Mouse (Mus musculus) midbrain, embryonic 10.5 days (tissue): Measurements from ENCODE around the gene Nfkb2. TPM values are rescaled to one million over a fixed set of nuclear protein-coding genes. Genes with fewer than 3 reads are reported as not detected.

Experiments
- DNase-seq: peaks from one replicate; pipeline ENCODE4 v3.0.0-alpha.2; 2017; ENCODE audit warnings: low spot score
- H3K27ac ChIP-seq: fragments of 300-500 bp; sonication (generic); replicated peaks from 2 replicates; pipeline ENCODE4 v1.5.1; 2016; ENCODE audit warnings: mild to moderate bottlenecking
- H3K27me3 ChIP-seq: fragments of 300-500 bp; sonication (generic); 2 replicates; pipeline ENCODE4 v1.6.1; 2016; ENCODE audit warnings: low read depth, mild to moderate bottlenecking; ENCODE audit not compliant: poor library complexity, severe bottlenecking
- H3K36me3 ChIP-seq: fragments of 300-500 bp; sonication (generic); 2 replicates; pipeline ENCODE4 v1.6.1; 2016; ENCODE audit warnings: mild to moderate bottlenecking, moderate library complexity
- H3K4me1 ChIP-seq: fragments of 300-500 bp; sonication (generic); 2 replicates; pipeline ENCODE4 v1.6.1; 2016
- H3K4me3 ChIP-seq: fragments of 300-500 bp; sonication (generic); 2 replicates; pipeline ENCODE4 v1.5.1; 2016; ENCODE audit warnings: mild to moderate bottlenecking, moderate library complexity
- H3K9me3 ChIP-seq: fragments of 300-500 bp; sonication (generic); replicated peaks from 2 replicates; pipeline ENCODE4 v1.6.1; 2016; ENCODE audit warnings: mild to moderate bottlenecking
- WGBS: fragments of 180-500 bp; shearing (Covaris S2); methylation state at CpG from one replicate; pipeline ENCODE4 v1.1.7; 2016; 5-methylcytosine and 5-hydroxymethylcytosine counted together
- polyA plus RNA-seq: library from polyadenylated mRNA; unstranded; fragments of >200 nt; fragmentation: Nextera tagmentation; extraction: Ambion mirVana; gene quantifications from 2 replicates; pipeline ENCODE4 v1.2.1, GENCODE M21; 2016

Nfkb2 gene
- polyA plus RNA-seq, 1 experiment from 2014 or later: 5.6 TPM

DNA sequence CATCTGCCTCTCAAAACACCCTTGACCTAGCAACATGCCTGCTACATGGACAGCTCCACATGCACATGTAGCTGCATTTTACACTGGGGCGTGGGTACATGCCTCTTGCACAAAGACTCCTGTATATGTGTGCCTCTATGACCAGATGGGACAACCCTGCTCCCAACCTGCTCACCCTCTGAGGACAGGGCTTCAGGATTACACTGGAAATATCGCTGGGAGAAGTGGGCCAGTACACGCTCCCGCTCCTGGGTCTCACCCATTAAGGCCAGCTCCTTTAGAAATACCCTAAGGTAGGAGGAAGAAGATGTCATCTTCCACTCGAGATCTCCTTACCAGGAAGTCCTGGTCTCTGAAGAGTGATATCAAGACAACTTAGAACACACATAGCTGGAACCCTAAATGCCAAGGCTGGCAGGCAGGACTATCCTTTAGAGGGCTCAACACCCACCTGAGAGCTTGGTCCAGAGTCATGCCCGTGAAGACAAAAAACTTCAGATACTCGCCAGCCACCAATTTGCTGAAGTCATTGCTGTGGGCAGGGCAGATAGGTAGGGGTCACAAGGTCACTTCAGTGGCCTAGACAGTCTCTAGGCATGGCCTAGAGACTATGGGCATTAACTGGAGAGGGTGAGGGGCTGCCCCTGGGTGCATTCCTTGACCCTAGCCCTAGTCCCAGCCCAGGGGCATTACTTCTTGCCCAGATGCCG, 16.1 kb downstream of the Nfkb2 start:
- no peaks in the 10 kb centered on the region for H3K36me3 ChIP-seq
- peaks cover 100% of the 10 kb centered on the region for H3K27me3 ChIP-seq
- H3K9me3 ChIP-seq: no peaks in the 10 kb centered on the region
- no peak for DNase-seq
- peaks cover 69% of the 10 kb centered on the region for H3K4me1 ChIP-seq
- no peak overlapping the region for H3K4me3 ChIP-seq
- H3K27ac ChIP-seq: peak overlapping the region; percentile 39
- WGBS: 87% methylated on average over 8 of the region's 8 CpGs

DNA sequence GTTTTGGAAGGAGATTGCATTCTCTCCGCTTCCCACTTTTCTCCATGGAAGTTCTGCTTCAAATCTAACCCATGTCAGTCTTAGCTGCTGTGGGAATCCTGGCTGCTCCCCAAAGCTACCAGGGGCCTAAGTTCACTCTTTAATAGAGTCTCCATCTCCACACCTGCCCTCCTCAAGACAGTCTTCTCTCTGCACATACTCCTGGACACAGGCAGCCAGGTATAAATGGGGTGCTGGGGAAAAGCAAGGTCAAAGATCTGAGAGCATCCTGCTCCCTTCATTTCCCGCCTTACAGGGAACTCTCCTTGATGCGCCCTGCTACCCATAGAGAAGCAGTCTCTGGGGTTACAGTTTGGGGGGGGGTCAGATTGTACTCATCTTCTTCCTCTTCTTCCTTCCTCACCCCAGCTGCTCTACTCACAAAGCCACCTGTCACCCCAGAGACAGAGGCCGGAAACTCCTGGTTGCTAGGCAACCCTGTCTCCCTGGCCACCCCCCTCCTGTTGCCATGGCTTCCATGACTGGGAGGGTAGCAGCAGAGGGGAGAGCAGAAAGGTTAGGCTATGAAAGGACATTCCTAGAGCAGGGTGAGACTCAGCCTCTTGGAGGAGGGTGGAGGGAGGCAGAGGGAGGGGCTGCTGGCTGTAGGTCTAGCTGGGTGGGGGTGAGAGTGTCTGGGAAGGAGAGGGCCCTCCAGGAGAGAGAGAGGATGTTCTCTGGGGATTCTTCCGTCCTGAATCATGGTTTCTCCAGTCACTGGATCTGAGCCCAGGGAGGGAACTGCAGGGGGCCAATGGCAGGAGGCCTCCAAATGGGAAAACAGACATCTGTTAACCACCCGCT, 17.2 kb downstream of the Nfkb2 start:
- 22% methylated on average over 6 of the region's 6 CpGs for WGBS
- Histone ChIP-seq H3K4me3 (peak overlapping the region; percentile 34), H3K27me3 (peaks cover 100% of the 10 kb centered on the region), H3K4me1 (peaks cover 70% of the 10 kb centered on the region), H3K36me3 (no peaks in the 10 kb centered on the region), H3K9me3 (no peaks in the 10 kb centered on the region), H3K27ac (peak overlapping the region; percentile 84)
- peak; percentile 84 for DNase-seq

DNA sequence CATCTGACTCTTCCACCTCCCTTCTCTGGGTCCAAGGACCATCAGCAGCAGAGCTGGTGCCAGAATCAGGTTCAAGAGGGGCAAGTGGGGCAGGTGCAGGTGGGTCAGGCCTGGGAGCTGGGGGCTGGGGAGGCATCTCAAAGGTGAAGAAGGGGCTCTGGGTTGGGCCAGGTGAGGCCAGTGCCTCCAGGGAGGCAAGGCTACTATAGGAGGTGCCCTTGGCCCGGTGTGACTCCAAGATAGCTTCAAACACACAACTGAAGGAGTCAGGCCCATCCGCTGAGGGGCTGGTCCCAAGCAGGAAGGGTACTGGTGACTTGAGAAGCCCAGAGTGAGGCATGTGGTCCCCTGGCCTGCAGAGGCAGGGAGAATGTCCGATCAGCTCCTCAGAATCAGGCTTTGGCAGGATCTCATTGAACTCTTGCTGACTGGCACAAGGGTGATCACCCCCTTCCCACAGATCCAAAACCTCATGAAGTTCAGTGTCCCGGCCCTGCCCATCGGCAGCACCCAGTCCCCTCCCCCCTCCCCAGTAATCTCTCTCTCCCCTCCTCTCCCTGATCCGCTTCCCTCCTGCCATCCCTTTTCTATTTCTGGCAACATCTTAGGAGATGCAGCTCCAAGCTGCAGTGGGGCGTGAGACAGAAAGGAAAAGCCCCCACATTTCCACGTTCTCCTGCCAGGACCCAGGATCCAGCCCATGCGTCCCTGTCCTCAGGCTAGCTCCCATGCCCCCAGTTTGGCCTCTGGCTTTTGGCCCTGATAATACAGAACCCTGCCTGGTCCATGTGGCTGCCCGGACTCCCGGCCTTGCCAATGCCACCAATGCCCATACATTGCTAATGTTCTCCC, 18.2 kb downstream of the Nfkb2 start:
- H3K36me3 ChIP-seq: no peaks in the 10 kb centered on the region
- H3K4me3 ChIP-seq: peak overlapping the region; percentile 34; the same call in 1 of the 2 replicates
- DNase-seq: no peak
- WGBS: 47% methylated on average over 11 of the region's 11 CpGs
- H3K9me3 ChIP-seq: no peaks in the 10 kb centered on the region
- peaks cover 100% of the 10 kb centered on the region for H3K27me3 ChIP-seq
- peaks cover 77% of the 10 kb centered on the region for H3K4me1 ChIP-seq
- peak overlapping the region; percentile 84 for H3K27ac ChIP-seq

DNA sequence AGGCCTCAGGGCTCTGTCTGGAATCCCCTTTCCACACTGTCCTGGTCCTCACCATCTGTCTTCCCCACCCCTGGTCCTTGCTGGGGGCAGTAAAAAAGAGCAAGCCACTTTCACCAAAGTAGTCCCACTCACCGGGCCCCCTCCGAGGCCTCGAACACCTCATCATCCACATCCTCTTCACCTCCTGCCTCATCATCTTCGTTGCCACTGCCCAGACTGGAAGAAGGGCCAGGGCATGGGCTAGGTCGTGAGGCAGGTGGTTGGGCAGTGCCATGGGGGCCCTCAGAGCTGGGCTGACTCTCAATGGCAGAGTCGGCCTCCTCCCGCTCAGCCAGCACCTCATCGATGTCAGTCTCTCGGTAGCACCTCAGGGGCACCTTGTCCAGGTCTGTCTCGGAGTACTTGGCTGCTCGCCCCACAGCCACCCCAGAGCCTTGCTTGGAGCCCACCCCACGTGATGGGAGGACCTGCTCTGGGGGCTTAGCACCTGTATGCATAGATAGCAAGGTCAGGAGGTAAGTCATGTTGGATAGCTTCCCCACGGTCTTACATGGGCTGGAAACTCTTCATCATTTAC, 19.0 kb downstream of the Nfkb2 start:
- H3K27ac ChIP-seq: peak overlapping the region; percentile 84
- WGBS: 79% methylated on average over 13 of the region's 13 CpGs
- H3K4me3 ChIP-seq: no peak overlapping the region
- H3K36me3 ChIP-seq: no peaks in the 10 kb centered on the region
- H3K27me3 ChIP-seq: peaks cover 96% of the 10 kb centered on the region
- H3K9me3 ChIP-seq: no peaks in the 10 kb centered on the region
- peaks cover 76% of the 10 kb centered on the region for H3K4me1 ChIP-seq
- DNase-seq: no peak

DNA sequence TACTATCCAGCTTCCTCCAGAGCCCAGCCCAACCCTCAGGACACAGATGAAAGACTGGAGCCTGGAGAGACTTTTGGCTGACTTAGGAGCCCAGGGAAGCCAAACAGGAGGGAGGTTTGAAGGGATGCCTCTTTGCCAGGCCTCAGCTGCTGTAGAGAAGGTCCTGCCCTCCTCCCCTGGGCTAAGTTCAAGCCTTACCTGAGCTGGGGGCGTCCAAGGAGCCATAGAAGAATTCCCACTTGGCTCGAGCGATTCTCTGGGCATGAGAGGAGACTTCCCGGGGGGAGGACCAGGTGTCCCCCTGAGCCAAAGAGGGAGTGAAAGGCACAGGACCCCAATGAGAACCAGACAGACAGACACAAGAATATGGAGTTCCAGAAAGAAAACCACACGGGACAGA, 19.6 kb downstream of the Nfkb2 start:
- no peaks in the 10 kb centered on the region for H3K9me3 ChIP-seq
- H3K36me3 ChIP-seq: no peaks in the 10 kb centered on the region
- H3K4me3 ChIP-seq: no peak overlapping the region
- DNase-seq: no peak
- peaks cover 72% of the 10 kb centered on the region for H3K4me1 ChIP-seq
- H3K27ac ChIP-seq: no peak overlapping the region
- 72% methylated on average over 5 of the region's 5 CpGs for WGBS
- H3K27me3 ChIP-seq: peaks cover 90% of the 10 kb centered on the region

DNA sequence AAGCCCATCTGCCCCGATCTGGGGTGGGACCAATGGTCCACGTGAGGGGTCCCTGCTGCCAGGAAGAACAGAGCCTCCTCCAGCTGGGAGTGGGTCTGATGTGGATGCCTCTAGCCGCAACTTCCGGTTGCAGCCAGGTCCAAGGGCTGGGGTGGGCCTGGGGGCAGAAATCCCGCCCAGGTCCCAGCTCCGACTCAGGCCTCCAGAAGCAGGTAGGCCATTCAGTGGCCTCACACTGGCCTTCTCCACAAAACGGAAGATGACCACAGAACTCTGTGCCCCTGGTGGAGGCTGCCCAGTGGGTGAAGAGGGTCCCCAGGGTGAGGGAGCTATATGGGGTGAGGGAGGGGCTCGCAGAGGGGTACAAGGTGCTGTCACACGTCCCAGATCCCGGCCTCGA, 20.2 kb downstream of the Nfkb2 start:
- Histone ChIP-seq H3K36me3 (no peaks in the 10 kb centered on the region), H3K4me3 (no peak overlapping the region), H3K4me1 (peaks cover 72% of the 10 kb centered on the region), H3K27ac (no peak overlapping the region), H3K27me3 (peaks cover 88% of the 10 kb centered on the region), H3K9me3 (no peaks in the 10 kb centered on the region)
- 75% methylated on average over 11 of the region's 11 CpGs for WGBS
- DNase-seq: no peak

DNA sequence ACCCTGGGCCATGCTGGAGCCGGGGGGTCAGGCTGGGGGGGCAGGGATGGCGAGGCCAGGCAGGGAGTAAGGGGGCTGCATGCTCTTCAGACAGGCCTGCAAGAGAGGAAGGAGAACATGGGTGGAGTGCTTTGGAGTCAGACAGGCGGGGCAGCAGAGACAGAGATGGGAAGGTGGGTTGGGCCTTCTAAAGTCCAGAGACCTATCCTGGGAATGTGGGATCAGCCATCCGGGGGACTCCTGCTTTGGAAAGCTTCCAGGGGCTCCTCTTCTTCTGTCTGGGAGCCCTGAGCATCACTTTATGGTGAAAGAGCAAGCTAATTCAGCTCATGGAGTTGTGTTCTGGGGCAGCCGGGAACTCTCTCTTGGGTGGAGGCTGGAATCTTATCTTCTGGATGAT, 20.8 kb downstream of the Nfkb2 start:
- WGBS: 64% methylated on average over 5 of the region's 5 CpGs
- DNase-seq: no peak
- 0 out of 2 replicates have a peak overlapping the region, but pooled peaks have one; percentile 89 for H3K4me3 ChIP-seq
- peaks cover 88% of the 10 kb centered on the region for H3K27me3 ChIP-seq
- no peak overlapping the region for H3K27ac ChIP-seq
- H3K36me3 ChIP-seq: no peaks in the 10 kb centered on the region
- no peaks in the 10 kb centered on the region for H3K9me3 ChIP-seq
- peaks cover 74% of the 10 kb centered on the region for H3K4me1 ChIP-seq

DNA sequence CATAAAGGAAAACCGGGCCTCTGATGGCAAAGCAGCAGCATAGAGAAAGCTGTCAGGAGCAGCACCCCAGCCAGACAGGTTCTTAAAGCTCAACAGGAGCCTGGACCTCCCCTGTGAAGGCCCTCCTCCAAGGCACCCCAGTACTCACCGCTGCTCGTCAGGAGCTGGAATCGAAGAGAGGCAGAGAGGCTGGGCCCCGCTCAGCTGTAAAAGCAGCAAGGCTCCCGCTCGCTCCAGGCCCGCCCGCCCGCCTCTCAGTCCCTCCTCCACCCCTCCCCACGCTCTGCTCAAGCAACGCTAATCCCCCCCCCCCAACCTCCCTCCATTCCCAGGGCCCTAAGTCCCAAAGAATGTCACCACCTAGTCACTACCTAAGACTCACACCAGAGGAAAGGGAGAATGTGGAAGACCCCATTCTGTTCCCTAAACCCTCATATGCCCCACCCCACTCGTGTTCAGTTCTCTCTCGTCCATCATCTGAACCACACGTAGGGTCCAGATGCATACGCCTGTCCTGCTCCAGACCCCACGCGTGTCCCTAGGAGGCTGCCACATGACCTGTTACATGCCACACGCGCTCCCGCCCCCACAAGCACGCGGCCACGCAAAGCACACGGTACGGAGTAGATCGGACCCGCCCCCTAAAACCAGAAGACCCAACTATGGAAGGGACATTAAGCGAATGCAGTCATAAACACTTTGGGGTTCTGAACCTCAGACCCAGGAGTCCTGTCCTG, 22.1 kb downstream of the Nfkb2 start:
- no peak for DNase-seq
- peaks cover 73% of the 10 kb centered on the region for H3K4me1 ChIP-seq
- peaks cover 12% of the 10 kb centered on the region for H3K36me3 ChIP-seq
- H3K27ac ChIP-seq: peak overlapping the region; percentile 88
- H3K9me3 ChIP-seq: no peaks in the 10 kb centered on the region
- H3K27me3 ChIP-seq: peaks cover 82% of the 10 kb centered on the region
- peak overlapping the region; percentile 89 for H3K4me3 ChIP-seq
- 2% methylated on average over 29 of the region's 29 CpGs for WGBS

DNA sequence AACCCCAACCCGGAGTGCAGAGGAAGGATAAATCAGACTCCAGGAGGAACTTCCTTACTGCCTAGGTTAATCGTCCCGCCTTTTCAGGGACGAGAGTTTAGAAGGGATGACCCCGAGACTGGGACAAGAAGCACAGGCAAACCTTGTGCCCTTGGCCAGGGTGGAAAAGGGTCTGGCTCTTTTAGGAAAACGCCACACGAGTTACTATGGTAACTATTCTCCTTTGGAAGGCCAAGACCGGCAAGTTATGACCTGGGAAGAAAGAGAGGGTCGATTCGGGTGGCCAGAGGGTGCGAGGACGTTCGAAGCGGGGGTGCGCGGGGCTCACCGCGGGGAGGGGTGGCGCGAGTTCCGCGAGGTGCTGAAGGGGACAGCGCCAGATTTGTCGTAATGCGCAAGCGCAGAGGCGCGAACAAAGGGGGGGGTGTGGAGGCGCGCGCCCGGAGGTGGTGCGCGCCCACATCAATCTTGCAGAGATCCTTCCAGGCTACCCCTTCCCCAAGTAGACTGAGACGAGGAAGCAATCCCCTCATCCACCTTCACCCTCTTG, 22.7 kb downstream of the Nfkb2 start, which contains the start of gene Psd:
Gene Psd, minus strand, starts transcription at position 401 of the 550 bp plus-strand sequence.
- Histone ChIP-seq H3K36me3 (peaks cover 18% of the 10 kb centered on the region), H3K9me3 (no peaks in the 10 kb centered on the region), H3K4me1 (peaks cover 72% of the 10 kb centered on the region), H3K27me3 (peaks cover 79% of the 10 kb centered on the region), H3K4me3 (peak within 1 kb of the TSS; percentile 89), H3K27ac (peak within 1 kb of the TSS; percentile 88)
- DNase-seq: peak; percentile 78
- under 1% methylated on average over 35 of the region's 35 CpGs for WGBS

DNA sequence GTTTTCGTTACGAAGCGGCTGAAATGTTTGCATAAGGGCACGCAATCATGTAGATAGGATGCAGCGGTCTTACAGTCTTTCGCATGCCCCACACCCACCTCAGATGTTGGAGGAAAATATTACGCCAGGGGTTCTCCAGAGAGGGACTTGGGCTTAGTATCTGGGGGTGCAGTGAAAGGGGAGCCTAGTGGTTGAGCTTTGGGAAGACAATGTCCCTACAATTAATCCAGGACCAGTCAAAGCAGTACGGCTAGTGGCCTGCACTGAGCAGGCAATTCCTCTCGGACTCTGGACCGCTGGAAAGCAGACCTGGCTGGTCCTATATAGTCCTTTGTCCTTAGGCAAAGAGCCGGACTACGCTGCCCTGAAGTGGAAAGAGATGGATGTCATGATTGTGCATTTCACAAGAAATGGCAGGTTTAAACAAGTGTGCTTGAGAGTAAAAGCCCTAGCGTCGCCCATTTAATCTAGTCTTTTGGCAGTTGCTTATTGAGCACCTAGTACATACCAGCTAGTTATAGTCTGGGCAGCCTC, 23.5 kb downstream of the Nfkb2 start:
- H3K4me1 ChIP-seq: peaks cover 72% of the 10 kb centered on the region
- H3K36me3 ChIP-seq: peaks cover 26% of the 10 kb centered on the region
- H3K27me3 ChIP-seq: peaks cover 71% of the 10 kb centered on the region
- H3K9me3 ChIP-seq: no peaks in the 10 kb centered on the region
- WGBS: 33% methylated on average over 14 of the region's 14 CpGs
- H3K27ac ChIP-seq: peak overlapping the region; percentile 88
- no peak for DNase-seq
- H3K4me3 ChIP-seq: peak overlapping the region; percentile 89
